Mouse (Mus musculus): ENCODE measurements around the gene Foxs1. TPM values are rescaled to one million over a fixed set of nuclear protein-coding genes. Genes with fewer than 3 reads are reported as not detected.
A peak's percentile ranks its signal among the peaks of the same experiment; 100 is the strongest.

The Foxs1 gene
- total RNA-seq, 2 experiments from 2014 or later = 4.7 to 4.9 TPM

DNA sequence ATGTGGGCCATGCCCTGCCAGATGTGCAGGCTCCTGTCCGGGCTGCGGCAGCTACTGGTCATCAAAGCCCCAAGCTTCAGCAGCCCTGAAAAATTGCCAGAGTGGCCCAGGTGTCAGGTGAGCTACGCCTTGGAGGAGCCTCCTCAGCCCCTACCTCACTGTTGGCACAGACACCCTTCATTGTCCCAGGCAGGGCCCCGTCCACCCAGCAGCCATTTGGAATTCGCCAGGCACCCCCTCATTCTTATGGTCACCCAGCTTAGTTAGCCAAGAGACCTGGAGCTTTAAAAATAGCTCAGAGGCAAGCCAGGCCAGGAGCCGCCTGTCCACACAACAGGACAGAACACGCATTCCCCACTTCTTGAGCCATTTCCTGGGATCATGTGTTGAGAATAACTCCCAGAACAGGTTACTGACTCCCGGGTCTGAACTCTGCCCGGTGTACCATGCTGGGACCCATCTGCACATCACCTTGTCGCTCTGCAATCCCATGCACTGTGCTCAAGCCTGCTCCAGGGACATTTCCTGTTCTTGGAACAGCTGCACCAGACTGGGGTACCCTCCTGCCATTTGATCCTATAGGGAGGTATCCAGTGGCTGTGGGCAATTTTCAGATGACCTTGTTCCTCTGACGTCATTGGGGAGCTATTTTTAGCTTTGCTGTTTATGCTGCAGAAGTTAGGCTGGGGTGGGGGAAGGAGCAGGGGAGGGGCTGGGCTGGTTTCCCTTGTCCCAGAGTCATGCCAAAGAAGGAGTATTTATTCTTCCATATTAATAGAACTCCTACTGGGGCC lies 27.8 kb downstream of the Foxs1 start:
- no peak for DNase-seq (ENCODE audit: low spot score in 2 of 2)

DNA sequence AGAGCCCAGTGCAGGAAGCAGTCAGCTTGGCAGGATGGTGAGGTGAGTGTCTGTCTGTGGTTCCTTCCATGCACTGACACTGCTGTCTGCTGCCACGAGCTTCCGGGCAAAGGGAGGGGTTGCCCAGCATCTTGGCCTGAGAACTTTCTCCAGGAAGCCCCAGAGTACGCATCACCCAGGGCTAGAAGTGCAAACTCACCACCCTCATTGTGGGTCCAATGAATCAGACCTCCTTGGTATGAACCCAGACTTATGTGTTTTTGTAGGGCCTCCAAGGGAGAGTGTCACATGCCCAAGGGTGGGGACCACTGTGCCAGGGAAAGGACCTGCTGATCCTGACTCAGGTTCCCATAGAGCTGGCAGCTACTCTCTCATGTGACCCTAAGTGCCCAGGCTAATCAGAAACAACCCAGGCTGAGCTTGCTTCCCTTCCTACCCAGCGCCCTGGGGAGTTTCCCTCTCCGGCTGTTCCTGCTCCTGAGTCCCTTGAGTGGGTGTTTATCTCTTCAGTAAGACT lies 28.8 kb downstream of the Foxs1 start:
- no peak for DNase-seq (ENCODE audit: low spot score in 2 of 2)

DNA sequence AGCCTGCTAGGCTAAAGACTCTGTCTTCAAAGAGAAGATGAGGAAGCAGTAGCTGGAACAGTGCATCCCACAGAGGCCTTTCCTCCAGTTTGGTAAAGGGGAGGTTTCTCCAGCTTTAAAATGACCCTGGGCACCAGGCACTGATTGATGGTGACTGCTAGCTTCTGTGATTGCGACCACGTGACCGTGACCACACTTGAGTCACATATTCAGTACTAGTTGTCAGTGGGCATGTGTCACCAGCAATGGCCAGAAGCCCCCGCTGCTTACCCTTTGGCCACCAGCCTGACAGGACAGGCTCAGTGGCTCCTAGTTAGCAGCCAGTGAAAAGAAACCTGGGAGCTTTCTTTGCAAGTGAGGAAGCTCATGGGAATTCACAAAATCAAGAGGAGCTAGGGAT lies 29.4 kb downstream of the Foxs1 start:
- DNase-seq (ENCODE audit: low spot score in 2 of 2) = peak in 1 of 2 experiments; percentile 44

GRCm38 (mm10) chr2:152902658-152903057 lies 30.4 kb downstream of the Foxs1 start:
- no peak for DNase-seq (ENCODE audit: low spot score in 2 of 2)

GRCm38 (mm10) chr2:152901296-152901695 lies 31.7 kb downstream of the Foxs1 start:
- no peak for DNase-seq (ENCODE audit: low spot score in 2 of 2)

GRCm38 (mm10) chr2:152899011-152899410 lies 34.0 kb downstream of the Foxs1 start:
- no peak for DNase-seq (ENCODE audit: low spot score in 2 of 2)

GRCm38 (mm10) chr2:152896926-152897325 lies 36.1 kb downstream of the Foxs1 start:
- no peak for DNase-seq (ENCODE audit: low spot score in 2 of 2)

GRCm38 (mm10) chr2:152895834-152896233 lies 37.2 kb downstream of the Foxs1 start:
- DNase-seq (ENCODE audit: low spot score in 2 of 2) = no peak

GRCm38 (mm10) chr2:152888774-152889173 lies 44.2 kb downstream of the Foxs1 start:
- DNase-seq (ENCODE audit: low spot score in 2 of 2) = no peak

GRCm38 (mm10) chr2:152887230-152887629 lies 45.8 kb downstream of the Foxs1 start:
- no peak for DNase-seq (ENCODE audit: low spot score in 2 of 2)

GRCm38 (mm10) chr2:152884101-152884645 lies 48.8 kb downstream of the Foxs1 start:
- no peak for DNase-seq (ENCODE audit: low spot score in 2 of 2)

Other genes with a start within 250 kb of the Foxs1 start
- 10 to 100 TPM; 26.7 to 27.4 TPM for gene Mcts2, start 246.2 kb downstream of the Foxs1 start, total RNA-seq (2021)
- gene Id1, start 197.0 kb downstream of the Foxs1 start, total RNA-seq (2021) = 100 to 1,000 TPM; 103 to 129 TPM
- gene Cox4i2, start 179.0 kb downstream of the Foxs1 start, total RNA-seq (2021) = 1 to 10 TPM; 4.2 to 4.9 TPM
- gene Bcl2l1, start 101.5 kb downstream of the Foxs1 start, total RNA-seq (2021) = 10 to 100 TPM; 63.5 to 64.6 TPM
- gene Tpx2, start 85.2 kb downstream of the Foxs1 start, total RNA-seq (2021) = 10 to 100 TPM; 31.7 to 39.7 TPM
- gene Mylk2, start 21.9 kb downstream of the Foxs1 start, total RNA-seq (2021) = 1 to 10 TPM in 1 of 2 experiments, under 1 TPM in 1; 0.50 to 2.9 TPM
- 1 to 10 TPM; 3.2 to 6.0 TPM for gene Dusp15, start 18.5 kb upstream of the Foxs1 start, total RNA-seq (2021)
- under 1 TPM in 1 of 2 experiments, not detected in 1; 0.42 TPM for gene Ttll9, start 29.3 kb upstream of the Foxs1 start, total RNA-seq (2021)
- 100 to 1,000 TPM in 1 of 2 experiments, 10 to 100 TPM in 1; 93.8 to 103 TPM for gene Pdrg1, start 82.2 kb upstream of the Foxs1 start, total RNA-seq (2021)
- 1 to 10 TPM; 3.0 to 3.2 TPM for gene Xkr7, start 98.6 kb upstream of the Foxs1 start, total RNA-seq (2021)
- 10 to 100 TPM; 20.7 to 22.8 TPM for gene Ccm2l, start 132.7 kb upstream of the Foxs1 start, total RNA-seq (2021)
- 1 to 10 TPM; 3.9 to 4.3 TPM for gene Hck, start 175.3 kb upstream of the Foxs1 start, total RNA-seq (2021)
- gene Tm9sf4, start 228.1 kb upstream of the Foxs1 start, total RNA-seq (2021) = 100 to 1,000 TPM; 101 to 106 TPM